Mouse (Mus musculus) CH12.LX (cell line): ENCODE measurements around the gene Mthfs. TPM values are rescaled to one million over a fixed set of nuclear protein-coding genes. Genes with fewer than 3 reads are reported as not detected.
"Not testable (repeated sequence)": the region's sequence is repeated elsewhere in the genome, so short reads cannot be mapped to it uniquely, and the experiment has no call there.

ENCODE experiments used
- DNase-seq: peaks from one replicate; pipeline ENCODE4 v3.0.0-alpha.2; 2013; ENCODE audit errors: extremely low read depth
- H3K27ac ChIP-seq: 2 replicates; pipeline ENCODE4 v1.5.1; 2012; ENCODE audit warnings: low read depth, mild to moderate bottlenecking, control low read depth, moderate library complexity; ENCODE audit not compliant: insufficient read depth
- H3K27me3 ChIP-seq: replicated peaks from 2 replicates; pipeline ENCODE3; 2012; ENCODE audit warnings: inconsistent platforms
- H3K36me3 ChIP-seq, 2 experiments: replicated peaks in 1 of 2; 2 replicates each; pipeline versions ENCODE3 to v1.6.1; 2012; ENCODE audit warnings: inconsistent platforms in 1 of 2, low read length in 1 of 2, mild to moderate bottlenecking in 1 of 2, mixed read lengths in 1 of 2, moderate library complexity in 1 of 2; ENCODE audit not compliant: control insufficient read depth in 1 of 2, insufficient read depth in 1 of 2
- H3K4me1 ChIP-seq, 2 experiments: 2 replicates each; pipeline ENCODE4 v1.6.1; 2012; ENCODE audit warnings: inconsistent platforms in 1 of 2, moderate library complexity in 1 of 2; ENCODE audit not compliant: insufficient read depth in 2 of 2, control insufficient read depth in 1 of 2
- H3K4me2 ChIP-seq: 2 replicates; pipeline ENCODE4 v1.6.1; 2012; ENCODE audit warnings: low read depth, mild to moderate bottlenecking, control low read depth; ENCODE audit not compliant: poor library complexity, insufficient read depth, severe bottlenecking
- H3K4me3 ChIP-seq, 3 experiments: fragments of 150-350 bp in 1 of 3; sonication (generic) in 1 of 3; replicated peaks in 1 of 3; 2 replicates each; pipeline versions ENCODE3 to v1.5.1; 2011 to 2012; ENCODE audit warnings: low read depth in 2 of 3, low read length in 2 of 3, mild to moderate bottlenecking in 2 of 3, moderate library complexity in 2 of 3, control low read depth in 1 of 3, improper control_type of control experiment in 1 of 3, inconsistent platforms in 1 of 3, mixed read lengths in 1 of 3; ENCODE audit not compliant: poor library complexity in 1 of 3
- H3K79me2 ChIP-seq: replicated peaks from 2 replicates; pipeline ENCODE4 v1.6.1; 2012; ENCODE audit warnings: mild to moderate bottlenecking, moderate library complexity; ENCODE audit not compliant: control insufficient read depth, poor library complexity, insufficient read depth, severe bottlenecking; ENCODE audit errors: extremely low read depth
- H3K9ac ChIP-seq: 2 replicates; pipeline ENCODE4 v1.6.1; 2012; ENCODE audit warnings: low read depth, mild to moderate bottlenecking, control low read depth, moderate library complexity; ENCODE audit not compliant: insufficient read depth
- H3K9me3 ChIP-seq: replicated peaks from 2 replicates; pipeline ENCODE3; 2012; ENCODE audit warnings: low read length, inconsistent platforms, mixed read lengths
- CHD1 ChIP-seq: IDR thresholded peaks from 2 replicates; pipeline ENCODE4 v1.6.1; 2012; ENCODE audit warnings: low read depth, low read length, improper control_type of control experiment, inconsistent platforms
- CTCF ChIP-seq, 2 experiments: IDR thresholded peaks in 1 of 2; conservative IDR thresholded peaks in 1 of 2; 2 replicates each; pipeline ENCODE4 v1.5.1; 2011 to 2012; ENCODE audit warnings: low read depth in 2 of 2, low read length in 2 of 2, improper control_type of control experiment in 1 of 2, inconsistent platforms in 1 of 2, mild to moderate bottlenecking in 1 of 2, moderate library complexity in 1 of 2
- JUN ChIP-seq: IDR thresholded peaks from 2 replicates; pipeline ENCODE4 v1.6.1; 2011; ENCODE audit warnings: low read depth, mild to moderate bottlenecking, low read length, improper control_type of control experiment, moderate library complexity; ENCODE audit not compliant: insufficient read depth
- MAX ChIP-seq: IDR thresholded peaks from 2 replicates; pipeline ENCODE4 v1.6.1; 2011; ENCODE audit warnings: low read length, improper control_type of control experiment
- MXI1 ChIP-seq: IDR thresholded peaks from 2 replicates; pipeline ENCODE4 v1.6.1; 2011; ENCODE audit warnings: mild to moderate bottlenecking, low read depth, low read length, improper control_type of control experiment
- NRF1 ChIP-seq: IDR thresholded peaks from 2 replicates; pipeline ENCODE4 v1.6.1; 2014; ENCODE audit warnings: low read depth, mild to moderate bottlenecking, inconsistent platforms, low read length, improper control_type of control experiment, moderate library complexity
- SIN3A ChIP-seq: IDR thresholded peaks from 2 replicates; pipeline ENCODE4 v1.6.1; 2012; ENCODE audit warnings: low read length, improper control_type of control experiment, inconsistent platforms
- ZKSCAN1 ChIP-seq: IDR thresholded peaks from 2 replicates; pipeline ENCODE4 v1.6.1; 2012; ENCODE audit warnings: low read depth, inconsistent platforms, low read length, improper control_type of control experiment, borderline replicate concordance
- dilution Hi-C: fragments of 300-500 bp; cut with MboI; formaldehyde crosslinking; loops from 2 replicates; pipeline ENCODE4 v1.14.3; 2020; ENCODE audit warnings: low sequenced_read_pairs; ENCODE audit not compliant: extremely low pct_unique_long_range_greater_than_20kb, extremely low pct_ligation_motif_present
- in situ Hi-C: fragments of 300-500 bp; cut with MboI; formaldehyde crosslinking; loops from 3 replicates; pipeline ENCODE4 v1.14.3; 2019; ENCODE audit warnings: low sequenced_read_pairs, low pct_ligation_motif_present, low pct_unique_long_range_greater_than_20kb, mixed read lengths
- polyA plus RNA-seq: library from polyadenylated mRNA; unstranded; fragments of >175 nt; gene quantifications from 2 replicates; pipeline ENCODE4 v1.2.1, GENCODE M21; 2012; ENCODE audit warnings: low read depth; ENCODE audit not compliant: insufficient read length
- total RNA-seq, 2 experiments: library from RNA; depleted of rRNA; stranded (reverse); fragments of 300-350 nt in 1 of 2; fragments of >200 nt in 1 of 2; gene quantifications; 2 replicates each; pipeline ENCODE4 v1.2.3; 2012 to 2014

Mthfs gene
- total and polyA plus RNA-seq, 3 experiments: 29.9 to 52.0 (median 30.5) TPM

- H3K4me1 ChIP-seq, DNase-seq, H3K79me2 ChIP-seq, H3K27ac ChIP-seq, dilution Hi-C loops, H3K4me3 ChIP-seq, H3K9ac ChIP-seq, H3K4me2 ChIP-seq, H3K9me3 ChIP-seq, H3K27me3 ChIP-seq, H3K36me3 ChIP-seq: not testable (repeated sequence)
- in situ Hi-C loops: loop anchor here (25.0 kb wide), 1 partner anchor 447 kb away; no protein-coding TSS in a partner anchor
Observed at GRCm38 (mm10) chr9:89240516-89241019, 30.1 kb downstream of the Mthfs start.

GRCm38 (mm10) chr9:89253400-89253799, 42.9 kb downstream of the Mthfs start:
- dilution Hi-C loops (no loop called here), in situ Hi-C loops (no loop called here)
- Histone ChIP-seq H3K27ac (no peak overlapping the region), H3K4me1 (peaks cover 0 to 17% of the 10 kb centered on the region in 2 experiments; a peak in 3 of 4 replicates), H3K9me3 (no peaks in the 10 kb centered on the region), H3K4me2 (no peak overlapping the region), H3K36me3 (peaks cover 12 to 13% of the 10 kb centered on the region in 2 experiments), H3K27me3 (no peaks in the 10 kb centered on the region), H3K79me2 (no peaks in the 10 kb centered on the region), H3K9ac (no peak overlapping the region), H3K4me3 (no peak overlapping the region)
- no peak for TF ChIP-seq CHD1
- no peak for DNase-seq

- Histone ChIP-seq H3K27ac (no peak overlapping the region), H3K4me2 (no peak overlapping the region; the same call in 1 of the 2 replicates), H3K4me1 (peaks cover 0 to 17% of the 10 kb centered on the region in 2 experiments; a peak in 3 of 4 replicates), H3K79me2 (no peaks in the 10 kb centered on the region), H3K9me3 (no peaks in the 10 kb centered on the region), H3K36me3 (peaks cover 6 to 7% of the 10 kb centered on the region in 2 experiments), H3K27me3 (no peaks in the 10 kb centered on the region), H3K4me3 (no peak overlapping the region), H3K9ac (no peak overlapping the region)
- in situ Hi-C loops: no loop called here
- dilution Hi-C loops: no loop called here
- no peak for DNase-seq
- TF ChIP-seq MAX (no peak), NRF1 (no peak), MXI1 (no peak), SIN3A (no peak), CTCF (conservative IDR thresholded peaks at IDR 0.05 in 1 of 2, IDR thresholded peaks at IDR 0.05 in 1 of 2; ENCODE audit: low read depth in 2 of 2, low read length in 2 of 2) (no peak), ZKSCAN1 (no peak), JUN (no peak)
- TF ChIP-seq, all 38 proteins: peak for 0
Observed at GRCm38 (mm10) chr9:89256556-89257335, 46.3 kb downstream of the Mthfs start.
